Comparison of ENCODE assay signal across 14 mouse cellular contexts in the genomic region with DNA sequence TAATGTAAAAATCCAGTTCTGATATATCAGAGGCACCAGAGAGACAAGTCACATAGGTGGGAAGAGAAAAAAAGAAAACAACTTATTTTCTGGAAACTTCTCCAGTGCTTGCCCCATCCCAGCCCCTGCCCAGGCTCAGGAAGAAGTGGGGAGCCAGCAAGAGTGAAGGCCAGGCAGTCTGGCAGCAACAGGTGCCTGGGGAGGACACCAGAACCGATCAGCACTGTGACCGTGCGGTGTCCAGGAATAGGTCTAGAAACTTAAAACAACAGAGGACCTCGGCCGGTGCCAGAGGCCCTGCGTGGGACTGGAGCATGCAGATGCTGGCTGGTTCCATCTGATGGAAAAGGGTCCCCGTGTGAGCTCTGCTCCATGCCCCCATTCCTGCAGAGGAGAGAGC. TPM values are rescaled to one million over a fixed set of nuclear protein-coding genes. Genes with fewer than 3 reads are reported as not detected.
"Had no signal": no experiment of that assay in that cellular context is flagged by ENCODE, and none has a peak within 500 bp of the region (broad histone marks: within the 10 kb centered on the region; RNA-seq: fewer than 3 reads in every experiment).

No protein-coding gene starts in this region.

- DNase-seq: liver, postnatal 0 days; lung, adult 2 months; lung, postnatal 14 days; lung, postnatal 36 days; retina, postnatal 1 day; right cerebral cortex, adult 18-20 months; right cerebral cortex, postnatal 25 days; right cerebral cortex, postnatal 4 days; thymus, adult 18-20 months; thymus, postnatal 14 days; thymus, postnatal 36 days had no signal

RNA-seq across cellular contexts. Expression of a gene that starts 3.4 kb away (rescaled TPM):
- total RNA-seq: megakaryocyte progenitor cell, adult 5-6 weeks; midbrain, postnatal 0 days; monocyte, adult 5-6 weeks had no signal
